ENCODE assay signal across 23 mouse cellular contexts in genomic region chr13:15517048-15517760, GRCm38 (mm10). TPM values are rescaled to one million over a fixed set of nuclear protein-coding genes. Genes with fewer than 3 reads are reported as not detected.
DNase-seq lines count a peak whose midpoint lies in the region; ATAC-seq lines count a peak whose summit lies in the region.
"Had no signal": no experiment of that assay in that cellular context is flagged by ENCODE, and none has a peak within 500 bp of the region (broad histone marks: within the 10 kb centered on the region; RNA-seq: fewer than 3 reads in every experiment).

No protein-coding gene starts in this region.

- no peaks in the 10 kb centered on the region for H3K36me3 ChIP-seq in hindbrain, embryonic 12.5 days
- no peaks in the 10 kb centered on the region for H3K36me3 ChIP-seq in hindbrain, embryonic 14.5 days (replicated peaks; ENCODE audit: control insufficient read depth, insufficient read depth)
- H3K36me3 ChIP-seq in forebrain, embryonic 10.5 days (replicated peaks), result peaks cover 31% of the 10 kb centered on the region
- H3K36me3 ChIP-seq in forebrain, embryonic 16.5 days (ENCODE audit: control insufficient read depth, insufficient read depth), result no peaks in the 10 kb centered on the region
- H3K36me3 ChIP-seq in midbrain, embryonic 15.5 days (replicated peaks), result no peaks in the 10 kb centered on the region
- H3K36me3 ChIP-seq: G1E; liver, embryonic 13.5 days had no signal

- ATAC-seq in hindbrain, embryonic 12.5 days (ENCODE audit: low FRiP score), result peak; percentile 78
- no peak for ATAC-seq in hindbrain, embryonic 14.5 days (ENCODE audit: low FRiP score)
- peak; percentile 31; the same call in 1 of the 2 replicates for ATAC-seq in forebrain, embryonic 16.5 days
- peak; percentile 44; the same call in 1 of the 2 replicates for ATAC-seq in midbrain, embryonic 15.5 days (replicated peaks)
- ATAC-seq: activated CD4-positive, CD25-positive, alpha-beta regulatory T cell, adult 4 months had no signal

- no peak overlapping the region for H3K4me3 ChIP-seq in hindbrain, embryonic 12.5 days
- H3K4me3 ChIP-seq in hindbrain, embryonic 14.5 days (replicated peaks; ENCODE audit: low read length), result no peak overlapping the region
- H3K4me3 ChIP-seq in forebrain, embryonic 10.5 days, result no peak overlapping the region
- H3K4me3 ChIP-seq in forebrain, embryonic 16.5 days (replicated peaks; ENCODE audit: low read length), result no peak overlapping the region
- H3K4me3 ChIP-seq in midbrain, embryonic 15.5 days, result no peak overlapping the region
- H3K4me3 ChIP-seq: liver, embryonic 13.5 days had no signal

- H3K9ac ChIP-seq in hindbrain, embryonic 12.5 days, result no peak overlapping the region
- H3K9ac ChIP-seq in hindbrain, embryonic 14.5 days, result no peak overlapping the region
- no peak overlapping the region for H3K9ac ChIP-seq in forebrain, embryonic 16.5 days (replicated peaks; ENCODE audit: low read depth, low read length)
- H3K9ac ChIP-seq in midbrain, embryonic 15.5 days, result no peak overlapping the region
- H3K9ac ChIP-seq: liver, embryonic 13.5 days; lung, embryonic 14.5 days had no signal

- H3K27me3 ChIP-seq in hindbrain, embryonic 12.5 days, result no peaks in the 10 kb centered on the region
- H3K27me3 ChIP-seq in hindbrain, embryonic 14.5 days (ENCODE audit: control insufficient read depth, insufficient read depth, low read length), result no peaks in the 10 kb centered on the region
- no peaks in the 10 kb centered on the region for H3K27me3 ChIP-seq in forebrain, embryonic 10.5 days (ENCODE audit: poor library complexity, severe bottlenecking)
- no peaks in the 10 kb centered on the region for H3K27me3 ChIP-seq in forebrain, embryonic 16.5 days (replicated peaks; ENCODE audit: control insufficient read depth, insufficient read depth, low read length)
- no peaks in the 10 kb centered on the region for H3K27me3 ChIP-seq in midbrain, embryonic 15.5 days (replicated peaks)
- H3K27me3 ChIP-seq: liver, embryonic 13.5 days had no signal

- DNase-seq in hindbrain, embryonic 14.5 days (ENCODE audit: low spot score), result no peak
- no peak for DNase-seq in forebrain, embryonic 10.5 days (ENCODE audit: extremely low spot score, low spot score)
- DNase-seq in natural killer cell, adult 2 months (ENCODE audit: low spot score in 2 of 2), result no peak
- DNase-seq in adrenal gland, adult 8-10 months, result no peak
- DNase-seq in kidney, adult 18-20 months, result no peak
- DNase-seq: adrenal gland, postnatal 14 days; cerebellum, adult 18-20 months; cerebellum, postnatal 36 days; gastrocnemius, postnatal 14 days; heart, adult 18-20 months; heart, postnatal 36 days; kidney, postnatal 36 days; liver, embryonic 13.5 days; lung, embryonic 14.5 days; lung, postnatal 36 days; right cerebral cortex, postnatal 25 days; thymus, adult 18-20 months had no signal

- peak overlapping the region; percentile 50; the same call in 1 of the 2 replicates for H3K27ac ChIP-seq in hindbrain, embryonic 12.5 days
- H3K27ac ChIP-seq in hindbrain, embryonic 14.5 days, result no peak overlapping the region
- peak overlapping the region; percentile 63 for H3K27ac ChIP-seq in forebrain, embryonic 10.5 days
- H3K27ac ChIP-seq in forebrain, embryonic 16.5 days (ENCODE audit: low read length), result no peak overlapping the region
- no peak overlapping the region for H3K27ac ChIP-seq in midbrain, embryonic 15.5 days
- H3K27ac ChIP-seq: liver, embryonic 13.5 days had no signal

- H3K4me1 ChIP-seq in hindbrain, embryonic 12.5 days, result peaks cover 8% of the 10 kb centered on the region; the same call in 1 of the 2 replicates
- peaks cover 6% of the 10 kb centered on the region for H3K4me1 ChIP-seq in hindbrain, embryonic 14.5 days (replicated peaks; ENCODE audit: control insufficient read depth, insufficient read depth, low read length)
- peaks cover 72% of the 10 kb centered on the region for H3K4me1 ChIP-seq in forebrain, embryonic 10.5 days
- H3K4me1 ChIP-seq in forebrain, embryonic 16.5 days (replicated peaks; ENCODE audit: control insufficient read depth, insufficient read depth, low read length), result peaks cover 5% of the 10 kb centered on the region; the same call in 1 of the 2 replicates
- peaks cover 13% of the 10 kb centered on the region for H3K4me1 ChIP-seq in midbrain, embryonic 15.5 days
- H3K4me1 ChIP-seq: liver, embryonic 13.5 days had no signal

- no peak overlapping the region for H3K4me2 ChIP-seq in hindbrain, embryonic 12.5 days (replicated peaks)
- H3K4me2 ChIP-seq in hindbrain, embryonic 14.5 days (replicated peaks), result no peak overlapping the region
- H3K4me2 ChIP-seq in forebrain, embryonic 16.5 days (ENCODE audit: low read length), result no peak overlapping the region
- no peak overlapping the region for H3K4me2 ChIP-seq in midbrain, embryonic 15.5 days
- H3K4me2 ChIP-seq: liver, embryonic 13.5 days; lung, embryonic 14.5 days had no signal

- WGBS in hindbrain, embryonic 12.5 days, result 74% methylated on average over 9 of the region's 9 CpGs
- WGBS in hindbrain, embryonic 14.5 days, result 60% methylated on average over 9 of the region's 9 CpGs
- WGBS in forebrain, embryonic 10.5 days, result 86% methylated on average over 9 of the region's 9 CpGs
- WGBS in forebrain, embryonic 16.5 days, result 58% methylated on average over 9 of the region's 9 CpGs
- WGBS in midbrain, embryonic 15.5 days, result 57% methylated on average over 9 of the region's 9 CpGs

- H3K9me3 ChIP-seq in hindbrain, embryonic 12.5 days (replicated peaks), result no peaks in the 10 kb centered on the region
- H3K9me3 ChIP-seq in hindbrain, embryonic 14.5 days (ENCODE audit: control insufficient read depth, low read length), result no peaks in the 10 kb centered on the region
- H3K9me3 ChIP-seq in forebrain, embryonic 10.5 days, result no peaks in the 10 kb centered on the region
- H3K9me3 ChIP-seq in forebrain, embryonic 16.5 days (ENCODE audit: control insufficient read depth, low read length), result no peaks in the 10 kb centered on the region
- H3K9me3 ChIP-seq in midbrain, embryonic 15.5 days, result no peaks in the 10 kb centered on the region
- H3K9me3 ChIP-seq: G1E; liver, embryonic 13.5 days had no signal

RNA-seq across cellular contexts. Expression of gene Gli3, which starts 54.2 kb away (rescaled TPM):
- polyA plus RNA-seq in hindbrain, embryonic 12.5 days (2016; fragmentation: Nextera tagmentation; extraction: Ambion mirVana), result 25.8 and 26.9 TPM in 2 replicates
- polyA plus RNA-seq in hindbrain, embryonic 14.5 days (2014; fragmentation: Nextera tagmentation; extraction: Ambion mirVana), result 4.2 and 5.7 TPM in 2 replicates
- 60.3 and 62.2 TPM in 2 replicates for polyA plus RNA-seq in forebrain, embryonic 10.5 days (2016; fragmentation: Nextera tagmentation; extraction: Ambion mirVana)
- polyA plus RNA-seq in forebrain, embryonic 16.5 days (2015; fragmentation: Nextera tagmentation; extraction: Ambion mirVana), result 10.8 and 13.4 TPM in 2 replicates
- 7.7 and 8.4 TPM in 2 replicates for polyA plus RNA-seq in midbrain, embryonic 15.5 days (2015; fragmentation: Nextera tagmentation; extraction: Ambion mirVana)
- total RNA-seq in adrenal gland, adult 8-10 months (2022), result 1 to 10 TPM; 4.4 to 7.1 (median 5.9) TPM
- total RNA-seq: neutrophil, adult 5-6 weeks had no signal
- polyA plus RNA-seq: activated CD4-positive, CD25-positive, alpha-beta regulatory T cell, adult 4 months; G1E had no signal

Comparison
In these comparisons a context has a peak if more than half of its experiments do, and no peak if none do; other contexts are left out.
1. H3K27ac ChIP-seq: peak in hindbrain, embryonic 12.5 days (single experiment) and forebrain, embryonic 10.5 days (single experiment); none in hindbrain, embryonic 14.5 days (single experiment), forebrain, embryonic 16.5 days (single experiment) and midbrain, embryonic 15.5 days (single experiment).